Mouse (Mus musculus) bone marrow macrophage, adult 2 months (primary cell): ENCODE data around the gene Cfap100.

Experiments used
- CTCF ChIP-seq: IDR thresholded peaks from 2 replicates; pipeline ENCODE4 v1.5.1; 2012; ENCODE audit warnings: low read depth, mild to moderate bottlenecking, low read length, moderate library complexity
- POLR2A ChIP-seq: IDR thresholded peaks from 2 replicates; pipeline ENCODE4 v1.6.1; 2012; ENCODE audit warnings: mild to moderate bottlenecking, low read depth, low read length, borderline replicate concordance

DNA sequence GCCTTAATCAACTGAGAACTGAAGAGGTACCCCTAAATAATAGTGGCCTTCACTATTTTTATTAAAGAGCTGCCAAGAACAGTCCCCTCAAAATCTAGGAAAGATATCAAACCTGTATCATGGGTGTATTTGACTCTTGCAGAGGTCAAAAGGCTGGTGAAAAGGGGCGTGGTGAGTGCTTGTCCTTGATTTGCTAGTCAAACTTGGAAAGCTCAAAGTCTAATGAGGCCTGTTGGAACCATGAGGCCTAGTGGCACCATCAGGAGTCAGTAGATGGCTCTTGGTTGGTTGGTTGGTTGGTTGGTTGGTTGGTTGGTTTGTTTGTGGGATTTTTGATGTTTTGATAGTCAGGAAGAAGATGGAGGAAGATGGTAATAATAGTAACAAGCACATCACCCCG, 32.8 kb downstream of the Cfap100 start:
- TF ChIP-seq POLR2A, result no peak
- TF ChIP-seq CTCF, result no peak
